Mouse (Mus musculus): ENCODE results near the gene Lamp5.

Gene Lamp5

DNA sequence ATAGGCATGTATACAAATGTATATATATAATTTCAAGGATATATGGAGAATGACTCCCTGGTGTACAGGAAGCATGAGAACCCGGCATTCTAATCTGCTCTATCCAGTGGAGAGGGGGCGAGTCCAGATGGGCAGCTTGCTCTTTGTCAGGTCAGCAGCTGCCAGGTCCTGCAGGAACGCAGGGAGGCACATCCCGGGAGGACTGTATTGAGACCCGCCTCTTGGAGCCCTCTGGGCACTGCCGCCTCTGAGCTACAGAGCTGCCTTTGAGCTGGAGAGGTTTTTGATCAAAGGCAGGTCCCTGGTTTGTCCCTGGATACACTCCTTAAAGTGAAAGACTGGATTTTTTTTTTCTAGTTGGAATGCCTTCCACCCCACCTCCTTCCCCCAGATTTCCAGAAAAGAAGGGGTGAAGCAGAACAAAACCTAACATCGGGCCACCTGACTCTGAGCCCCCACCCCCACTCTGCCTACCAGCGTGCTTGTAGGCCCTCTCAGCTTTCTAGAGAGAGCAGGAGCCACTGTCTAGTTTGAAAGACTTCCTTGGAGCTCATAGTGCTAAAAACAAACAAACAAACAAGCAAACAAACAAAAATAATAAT is at the start of gene Lamp5:
TSS of gene Lamp5 (plus strand) at position 552 of the 602 bp plus-strand sequence.
- DNase-seq, result no peak

GRCm38 (mm10) chr2:136003836-136004235 is 48.2 kb upstream of the Lamp5 start:
- DNase-seq, result no peak

DNA sequence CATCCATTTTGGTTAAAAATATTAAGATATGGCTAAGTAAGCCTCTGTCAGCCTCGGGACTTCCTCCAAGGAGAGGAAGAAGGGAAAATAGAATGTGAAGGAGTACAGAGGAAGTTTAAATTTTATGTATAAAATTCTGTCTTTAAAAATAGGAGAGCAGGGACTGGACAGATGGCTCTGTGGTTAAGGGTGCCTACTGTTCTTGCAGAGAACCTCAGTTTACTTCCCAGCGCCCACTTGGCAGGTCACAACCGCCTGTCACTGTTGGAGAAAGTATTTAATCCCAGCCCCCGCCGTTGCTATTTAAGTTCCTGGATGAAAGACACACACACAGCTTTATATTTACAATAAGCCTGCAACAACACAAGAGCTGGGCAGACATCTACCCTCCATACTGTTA is 45.8 kb upstream of the Lamp5 start:
- DNase-seq, result no peak

- no peak for DNase-seq
These were observed 39.3 kb upstream of the Lamp5 start for GRCm38 (mm10) chr2:136012759-136013158.

DNA sequence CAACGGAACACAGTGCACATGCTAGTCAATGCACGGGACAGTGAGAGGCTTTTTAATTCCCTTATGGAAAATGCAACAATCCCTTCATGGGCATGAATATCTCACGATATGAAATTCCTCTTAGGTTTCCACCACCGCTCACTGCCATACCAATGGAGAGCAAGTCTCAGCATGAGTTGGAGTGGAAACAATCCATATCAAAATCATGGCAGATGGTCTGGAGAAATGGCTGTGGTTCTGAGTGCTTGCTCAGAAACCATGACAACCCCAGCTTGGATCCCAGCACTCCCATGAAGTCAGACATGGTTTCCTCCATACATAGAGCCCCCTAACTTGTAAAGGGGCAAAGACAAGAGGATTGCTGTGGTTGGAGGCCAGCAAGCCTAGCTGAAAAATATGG is 3.6 kb upstream of the Lamp5 start:
- no peak for DNase-seq

- no peak for DNase-seq
These were observed 1.0 kb upstream of the Lamp5 start for GRCm38 (mm10) chr2:136050793-136051615.

DNA sequence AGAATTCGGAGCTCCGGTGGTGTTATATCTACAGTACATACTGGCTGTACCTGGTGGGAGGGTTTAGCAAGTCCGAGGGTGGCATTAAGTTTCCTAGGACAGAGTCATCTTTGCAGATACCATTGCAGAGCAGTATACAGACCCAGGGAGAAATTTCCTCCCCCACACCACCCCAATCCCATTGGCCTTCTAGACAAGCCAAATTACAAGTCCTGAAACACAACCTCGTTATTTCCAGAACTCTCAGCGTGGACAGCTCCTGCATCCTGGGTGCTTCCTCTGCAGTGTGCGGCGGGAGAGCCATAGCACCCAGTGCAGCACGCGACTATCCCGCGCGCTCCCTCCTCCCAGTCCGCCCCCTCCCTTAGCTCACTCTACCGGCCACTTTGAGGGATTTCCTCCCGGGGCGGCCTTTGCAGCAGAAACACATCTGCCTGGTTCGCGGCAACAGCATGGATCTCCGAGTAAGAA is 5.9 kb downstream of the Lamp5 start:
- no peak for DNase-seq

DNA sequence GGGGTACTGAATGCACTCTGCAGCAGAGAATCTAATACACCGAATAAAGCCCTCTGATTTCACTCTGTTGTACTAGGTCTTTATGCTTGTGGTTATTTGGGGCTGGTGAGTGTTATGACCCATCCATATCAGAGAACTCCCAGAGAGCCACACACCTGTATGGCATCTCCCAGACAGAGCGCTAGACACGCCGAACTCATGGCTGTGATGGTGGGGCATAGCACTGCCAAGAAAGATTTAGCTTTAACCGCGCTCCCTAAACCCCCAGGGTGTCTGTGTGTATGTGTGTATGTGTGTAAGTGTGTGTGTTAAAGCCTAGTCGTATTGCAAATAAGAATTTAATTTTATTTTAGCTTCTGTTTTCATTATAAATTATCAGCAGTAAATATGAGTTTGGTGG is 6.4 kb downstream of the Lamp5 start:
- DNase-seq, result no peak

DNA sequence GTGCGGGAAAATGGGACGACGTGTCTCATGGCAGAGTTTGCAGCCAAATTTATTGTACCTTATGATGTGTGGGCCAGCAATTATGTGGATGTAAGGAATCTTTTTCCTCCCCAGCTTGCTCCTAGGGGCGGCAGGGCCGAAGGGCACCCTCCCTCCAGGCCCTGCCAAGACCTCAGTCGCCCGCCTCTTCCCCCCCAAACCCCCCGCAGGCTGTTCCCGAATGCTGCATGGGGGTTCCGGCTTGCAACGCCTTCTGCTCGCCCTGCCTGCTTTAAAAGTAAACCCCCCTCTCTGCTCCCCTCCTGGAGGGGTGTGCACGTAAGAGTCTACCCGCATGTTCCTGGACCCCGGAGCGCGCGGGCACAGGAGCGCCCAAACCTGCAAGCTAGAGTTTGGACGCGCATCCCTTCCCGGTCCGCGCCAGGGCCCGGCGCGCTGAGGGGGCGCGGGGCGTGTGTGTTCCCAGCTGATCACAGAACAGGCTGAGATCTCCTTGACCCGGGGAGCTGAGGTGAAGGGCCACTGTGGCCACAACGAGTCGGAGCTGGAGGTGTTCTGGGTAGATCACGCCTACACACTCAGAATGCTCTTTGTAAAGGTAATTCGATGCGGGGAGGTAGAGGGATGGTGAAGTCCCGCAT is 7.1 kb downstream of the Lamp5 start:
- no peak for DNase-seq

DNA sequence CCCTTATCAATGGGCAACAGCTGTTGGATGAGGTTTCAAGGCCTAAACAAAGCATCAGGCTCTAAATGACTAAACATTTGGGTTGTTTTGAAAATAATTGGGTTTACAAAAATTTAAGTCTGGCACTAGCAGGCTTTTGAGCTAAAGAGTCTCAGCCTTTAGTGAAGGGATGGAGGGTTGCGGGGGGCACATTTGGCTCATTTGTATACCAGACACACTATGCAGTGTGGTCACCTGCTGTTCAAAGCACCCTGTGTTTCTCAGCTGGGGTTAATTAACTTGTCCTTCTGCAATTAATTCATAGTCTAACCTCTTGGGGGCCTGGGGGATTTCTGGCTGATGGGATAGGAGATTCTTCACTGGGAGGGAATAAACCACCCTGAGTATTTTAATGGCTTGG is 12.3 kb downstream of the Lamp5 start:
- no peak for DNase-seq

GRCm38 (mm10) chr2:136095978-136096377 is 43.9 kb downstream of the Lamp5 start:
- DNase-seq, result no peak

- no peak for DNase-seq
These were observed 45.1 kb downstream of the Lamp5 start for GRCm38 (mm10) chr2:136097143-136097542.

- no peak for DNase-seq
These were observed 55.6 kb downstream of the Lamp5 start for GRCm38 (mm10) chr2:136107597-136107996.

- no peak for DNase-seq
These were observed 56.3 kb downstream of the Lamp5 start for GRCm38 (mm10) chr2:136108124-136109037.

DNA sequence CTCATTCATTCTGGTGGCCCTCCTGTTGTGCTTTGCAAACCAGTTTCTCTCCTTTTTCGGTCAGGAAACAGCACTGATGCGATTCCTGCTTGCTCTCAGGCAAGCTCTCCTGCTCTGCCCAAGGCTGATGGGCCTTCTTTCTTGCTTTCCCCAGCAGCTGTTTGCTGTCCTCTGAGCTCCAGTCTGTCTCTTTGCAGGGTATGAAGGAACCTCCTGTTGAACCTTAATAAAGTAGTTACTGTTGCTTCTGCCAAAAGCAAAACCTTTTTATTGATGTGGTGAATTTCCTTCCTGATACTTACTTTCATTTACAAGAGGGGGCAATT is 57.0 kb downstream of the Lamp5 start:
- no peak for DNase-seq

DNA sequence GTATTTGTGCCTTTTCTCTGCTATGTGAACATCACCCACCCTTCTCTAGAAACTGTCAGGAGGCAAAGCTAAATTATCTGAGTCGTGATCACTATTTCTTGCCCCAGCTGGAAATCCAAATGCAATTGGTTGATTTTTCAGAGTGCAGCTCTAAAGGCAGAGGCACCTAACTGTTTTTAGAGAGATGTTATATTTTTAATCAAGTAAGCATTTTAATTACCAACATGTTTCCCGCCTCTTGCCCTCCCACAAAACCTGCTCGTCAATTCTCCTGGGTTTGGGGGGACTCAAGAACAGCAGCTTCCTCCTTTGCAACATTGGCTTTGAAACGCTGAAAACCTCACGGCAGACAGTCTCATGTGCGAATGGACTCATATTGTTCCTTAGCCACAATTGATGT is 61.3 kb downstream of the Lamp5 start:
- no peak for DNase-seq

- DNase-seq, result no peak
These were observed 66.0 kb downstream of the Lamp5 start for GRCm38 (mm10) chr2:136118006-136118405.
